Mouse (Mus musculus) gastrocnemius, postnatal 25 days (tissue): Measurements from ENCODE around the gene Ms4a4b. TPM values are rescaled to one million over a fixed set of nuclear protein-coding genes. Genes with fewer than 3 reads are reported as not detected.
"Not testable (repeated sequence)": the region's sequence is repeated elsewhere in the genome, so short reads cannot be mapped to it uniquely, and the experiment has no call there.

Experiments
- DNase-seq: peaks from one replicate; pipeline ENCODE4 v3.0.0; 2022
- long read RNA-seq, 2 experiments: library from polyadenylated mRNA; stranded (forward); transcript quantifications; one replicate each; pipeline ENCODE4 v2.0.0; 2021
- total RNA-seq, 2 experiments: library from RNA; stranded (reverse); gene quantifications; 1 replicate in 1 of 2; 2 replicates in 1 of 2; pipeline ENCODE4 v1.2.3; 2021

The Ms4a4b gene
- under 1 TPM in 1 of 2 experiments, not detected in 1; 0.24 TPM for total RNA-seq
- long read RNA-seq, experiment 1 = 0 reads
- long read RNA-seq, experiment 2 = 0 reads

DNA sequence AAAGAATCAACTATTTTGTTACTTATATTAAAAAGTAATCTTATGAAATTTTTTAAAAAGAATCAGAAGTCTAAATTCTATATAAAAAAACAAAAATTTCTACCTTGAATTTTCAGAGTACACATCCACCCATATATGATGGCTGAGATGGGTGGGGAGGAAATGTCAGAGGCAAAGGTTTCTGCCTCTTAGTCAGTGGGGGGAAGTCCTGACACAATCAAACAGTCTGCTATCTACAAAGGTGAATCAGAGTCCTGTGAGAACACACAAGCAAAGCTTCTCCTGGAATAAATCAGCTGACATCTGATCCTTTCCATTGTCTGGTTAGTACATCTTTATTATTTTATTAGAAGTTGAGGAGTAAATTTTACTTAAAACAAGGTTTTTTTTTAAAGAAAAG, at the start of gene Ms4a4b:
Gene Ms4a4b (plus strand): TSS at position 216 of the 400 bp plus-strand sequence.
- DNase-seq = no peak

DNA sequence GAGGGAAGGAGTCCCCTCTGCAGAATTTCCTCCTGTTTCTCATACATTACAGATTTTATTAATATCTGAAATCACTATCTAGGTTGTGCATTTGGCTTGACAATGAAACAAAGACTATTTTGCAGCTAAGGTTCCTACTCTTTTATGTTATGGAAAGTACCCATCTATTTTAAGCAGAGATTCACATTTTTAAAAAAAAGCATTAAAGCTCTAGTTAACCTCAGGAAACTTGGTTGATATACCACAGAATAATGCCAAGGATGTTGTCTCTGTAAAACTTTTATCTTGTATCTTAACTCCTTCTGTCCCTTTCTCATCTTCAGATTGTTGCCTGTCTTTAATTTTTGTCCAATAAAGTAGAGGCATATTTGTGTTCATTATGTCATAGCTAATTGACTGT, 47.6 kb upstream of the Ms4a4b start:
- no peak for DNase-seq

DNA sequence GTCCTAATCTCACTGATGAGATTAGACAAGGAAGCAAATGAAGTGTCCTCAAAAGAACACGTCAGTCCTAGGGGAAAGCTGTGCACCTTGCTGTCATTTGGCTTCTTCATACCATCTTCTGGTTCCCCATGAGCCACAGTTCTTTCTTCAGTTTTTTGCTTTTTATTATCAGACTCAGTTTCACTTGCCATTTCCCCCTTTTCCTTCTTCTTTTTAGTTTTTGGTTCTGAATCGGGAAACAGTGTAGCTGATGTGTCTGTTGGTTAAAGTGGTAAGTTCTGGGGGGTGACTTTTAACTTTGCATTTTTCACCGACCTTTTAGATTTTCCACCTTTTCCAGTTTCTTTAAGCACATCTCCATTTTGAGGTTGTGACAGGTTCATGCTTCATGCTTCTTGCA, 38.8 kb upstream of the Ms4a4b start, which contains the start of gene Ms4a4c:
Gene Ms4a4c (plus strand): TSS at position 244 of the 400 bp plus-strand sequence.
- no peak for DNase-seq

DNA sequence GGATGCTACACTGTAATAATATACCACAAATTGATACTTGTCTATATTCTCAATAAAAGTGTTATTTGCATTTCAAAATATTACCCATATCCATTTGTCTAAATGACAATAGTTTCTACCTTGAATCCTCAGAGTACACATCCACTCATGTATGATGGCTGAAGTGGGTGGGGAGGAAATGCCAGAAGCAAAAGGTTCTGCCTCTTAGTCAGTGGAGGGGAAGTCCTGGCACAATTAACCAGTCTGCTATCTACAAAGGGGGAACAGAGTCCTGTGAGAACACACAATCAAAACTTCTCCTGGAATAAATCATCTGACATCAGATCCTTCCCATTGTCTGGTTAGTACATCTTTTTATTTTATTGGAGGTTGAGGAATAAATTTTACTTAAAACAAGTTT, 35.9 kb upstream of the Ms4a4b start:
- DNase-seq = no peak

DNA sequence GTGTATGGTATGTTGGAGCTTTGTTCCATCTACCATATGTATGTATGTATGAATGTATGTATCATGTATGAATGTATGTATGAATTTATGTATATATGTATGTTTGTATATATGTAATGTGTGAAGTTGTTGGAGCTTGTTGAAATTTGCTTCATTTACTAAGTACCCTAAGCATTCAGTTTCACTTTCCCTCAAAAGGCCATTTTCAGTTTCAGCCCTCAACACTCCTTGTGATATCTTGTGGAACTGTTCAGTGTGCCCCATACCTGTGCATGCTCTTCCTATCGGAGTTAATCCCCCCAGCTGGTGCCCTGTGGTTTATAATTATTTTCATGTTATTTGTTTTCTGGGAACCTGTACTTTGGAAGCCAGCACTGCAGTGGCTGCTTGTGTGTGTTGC, 34.8 kb upstream of the Ms4a4b start:
- DNase-seq = no peak

DNA sequence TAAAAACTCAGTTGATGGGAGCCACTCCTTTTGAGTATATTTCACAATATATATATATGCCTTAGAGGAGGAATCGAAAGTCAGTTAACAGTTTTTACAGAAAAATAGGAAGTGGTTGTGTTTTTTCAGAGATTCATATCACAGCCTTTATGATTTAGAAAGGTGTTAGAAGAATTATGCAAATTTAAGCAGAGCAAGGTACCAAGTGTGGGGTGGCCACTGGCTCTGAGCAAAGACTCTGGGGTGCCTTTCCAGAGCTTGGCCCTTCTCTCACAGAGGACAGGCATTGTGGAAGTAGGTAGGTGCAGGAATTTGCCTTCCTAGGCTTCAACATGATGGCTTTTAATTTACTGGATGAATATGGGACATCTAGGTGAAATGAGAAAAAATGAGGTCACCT, 31.7 kb upstream of the Ms4a4b start:
- DNase-seq = no peak

DNA sequence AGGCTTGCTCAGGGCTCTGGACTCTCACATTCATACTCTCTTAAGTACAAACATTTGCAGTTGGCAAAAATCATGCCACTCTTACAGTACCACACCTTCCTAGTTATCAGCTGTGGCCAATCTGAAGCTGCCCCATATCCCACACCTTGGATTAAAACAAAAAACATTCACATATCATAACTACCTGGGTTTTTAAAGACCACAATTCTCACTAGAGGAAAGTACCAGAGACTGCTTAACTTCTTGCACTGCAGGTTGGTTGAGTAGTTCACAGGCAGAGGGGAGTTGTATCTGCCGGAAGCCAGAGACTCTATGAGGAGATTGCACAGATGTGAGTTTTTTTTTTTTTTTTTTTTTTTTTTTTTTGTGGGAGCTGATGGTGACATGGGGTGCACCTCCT, 29.3 kb upstream of the Ms4a4b start:
- no peak for DNase-seq

DNA sequence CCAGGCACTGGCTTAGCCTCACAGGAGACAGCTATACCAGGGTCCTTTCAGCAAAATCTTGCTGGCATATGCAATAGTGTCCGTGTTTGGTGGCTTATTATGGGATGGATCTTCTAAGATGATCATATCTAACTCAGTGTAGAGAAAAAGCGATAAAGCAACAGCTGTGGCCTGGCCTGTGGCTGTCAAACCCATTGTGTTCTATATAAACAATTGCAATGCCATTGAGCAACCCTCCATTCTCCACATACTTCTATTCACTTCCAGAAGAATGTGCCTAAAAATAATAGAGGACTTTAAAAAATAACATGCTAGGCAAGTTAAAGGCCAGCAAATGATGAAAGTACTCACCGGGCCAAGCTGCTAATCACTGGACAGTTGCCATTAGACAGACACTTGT, 27.8 kb upstream of the Ms4a4b start:
- DNase-seq = no peak

DNA sequence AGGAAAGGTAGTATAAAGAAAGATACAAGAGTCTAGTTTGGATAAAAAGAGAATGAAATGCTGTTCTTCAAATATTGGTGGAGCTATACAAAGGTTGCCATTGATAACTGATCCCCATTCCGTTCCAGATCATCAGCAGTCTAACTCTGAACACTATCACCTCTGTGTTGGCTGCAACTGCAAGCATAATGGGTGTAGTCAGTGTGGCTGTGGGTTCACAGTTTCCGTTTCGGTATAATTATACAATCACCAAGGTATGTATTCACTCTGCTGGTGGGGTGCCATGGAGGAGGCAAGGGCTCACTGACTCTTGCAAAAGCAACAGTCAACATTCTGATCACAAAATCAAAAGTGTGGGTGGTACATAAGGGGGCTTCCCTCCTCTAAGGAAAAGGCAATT, 24.5 kb upstream of the Ms4a4b start:
- DNase-seq = not testable (repeated sequence)

DNA sequence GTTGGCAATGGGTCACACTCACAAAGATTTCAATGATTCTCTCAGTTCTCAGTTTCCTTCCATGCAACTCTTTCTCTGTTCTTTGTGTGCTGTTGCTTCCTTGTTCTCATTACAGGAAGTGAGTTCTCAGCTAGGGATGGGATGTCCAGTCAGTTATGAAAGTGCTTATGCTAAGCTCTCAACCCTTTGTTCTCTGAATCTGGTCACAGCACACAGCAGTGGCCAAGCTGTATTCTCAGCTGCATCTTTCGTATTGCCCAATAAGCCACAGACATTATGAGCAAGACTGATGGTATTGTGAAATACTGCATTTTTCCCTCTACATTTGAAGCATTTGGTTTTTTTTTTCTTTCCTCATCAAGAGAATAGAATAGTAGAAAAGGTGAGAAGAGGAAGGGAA, 12.1 kb upstream of the Ms4a4b start:
- not testable (repeated sequence) for DNase-seq

DNA sequence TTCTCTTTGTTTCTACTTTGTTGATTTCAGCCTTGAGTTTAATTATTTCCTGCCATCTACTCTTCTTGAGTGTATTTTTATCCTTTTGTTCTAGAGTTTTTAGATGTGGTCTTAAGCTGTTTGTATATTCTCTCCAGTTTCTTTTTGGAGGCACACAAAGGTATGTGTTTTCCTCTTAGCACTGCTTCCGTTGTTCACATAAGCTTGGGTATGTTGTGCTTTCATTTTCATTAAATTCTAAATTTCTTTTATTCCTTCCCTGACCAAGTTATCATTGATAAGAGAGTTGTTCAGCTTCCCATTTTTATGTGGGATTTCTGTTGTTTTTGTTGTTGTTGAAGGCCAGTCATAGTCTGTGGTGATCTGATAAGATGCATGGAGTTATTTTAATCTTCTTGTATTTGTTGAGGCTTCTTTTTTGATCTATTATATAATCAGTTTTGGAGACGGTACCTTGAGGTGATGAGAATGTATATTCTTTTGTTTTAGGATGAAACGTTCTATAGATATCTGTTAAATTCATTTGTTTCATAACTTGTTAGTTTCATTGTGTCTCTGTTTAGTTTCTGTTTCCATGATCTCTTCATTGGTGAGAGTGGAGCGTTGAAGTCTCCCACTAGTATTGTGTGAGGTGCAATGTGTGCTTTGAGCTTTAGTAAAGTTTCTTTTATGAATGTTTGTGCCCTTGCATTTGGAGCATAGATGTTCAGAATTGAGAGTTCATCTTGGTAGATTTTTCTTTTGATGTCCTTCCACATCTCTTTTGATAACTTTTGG, 8.1 kb upstream of the Ms4a4b start:
- no peak for DNase-seq

DNA sequence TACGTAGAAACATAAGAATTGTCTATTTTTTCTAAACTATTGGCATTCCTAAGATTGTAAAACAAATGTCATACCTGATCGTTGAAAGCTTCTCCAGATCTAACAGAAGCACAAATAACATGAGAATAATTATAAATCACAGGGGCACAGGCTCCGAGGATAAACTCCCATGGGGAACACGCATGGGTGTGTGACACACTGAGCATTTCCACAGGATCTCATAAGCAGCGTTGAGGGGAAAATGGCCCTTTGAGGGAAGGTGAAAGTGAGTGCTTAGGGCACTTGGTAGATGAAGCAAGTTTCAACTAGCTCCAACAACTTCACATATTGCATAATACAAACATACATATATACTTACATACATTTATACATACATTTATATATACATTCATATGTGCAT, 611 bp downstream of the Ms4a4b start:
- no peak for DNase-seq

DNA sequence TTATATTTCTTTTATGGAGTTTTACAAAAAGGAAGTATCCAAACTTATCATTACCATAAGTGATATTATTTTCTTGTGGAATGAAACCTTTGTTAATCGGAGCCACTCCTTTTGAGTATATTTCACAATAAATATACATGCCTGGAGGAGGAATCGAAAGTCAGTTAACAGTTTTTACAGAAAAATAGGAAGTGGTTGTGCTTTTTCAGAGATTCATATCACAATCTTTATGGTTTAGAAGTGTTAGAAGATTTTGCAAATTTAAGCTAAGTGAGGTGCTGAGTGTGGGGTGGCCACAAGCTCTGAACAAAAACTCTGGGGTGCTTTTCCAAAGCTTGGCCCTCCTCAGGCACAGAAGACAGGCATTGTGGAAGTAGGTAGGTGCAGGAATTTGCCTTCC, 3.9 kb downstream of the Ms4a4b start:
- no peak for DNase-seq

DNA sequence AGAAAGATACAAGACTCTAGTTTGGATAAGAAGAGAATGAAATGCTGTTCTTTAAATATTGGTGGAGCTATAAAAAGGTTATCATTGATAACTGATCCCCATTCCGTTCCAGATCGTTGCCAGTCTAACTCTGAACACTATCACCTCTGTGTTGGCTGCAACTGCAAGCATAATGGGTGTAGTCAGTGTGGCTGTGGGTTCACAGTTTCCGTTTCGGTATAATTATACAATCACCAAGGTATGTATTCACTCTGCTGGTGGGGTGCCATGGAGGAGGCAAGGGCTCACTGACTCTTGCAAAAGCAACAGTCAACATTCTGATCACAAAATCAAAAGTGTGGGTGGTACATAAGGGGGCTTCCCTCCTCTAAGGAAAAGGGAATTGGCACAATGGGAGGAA, 15.7 kb downstream of the Ms4a4b start:
- not testable (repeated sequence) for DNase-seq

DNA sequence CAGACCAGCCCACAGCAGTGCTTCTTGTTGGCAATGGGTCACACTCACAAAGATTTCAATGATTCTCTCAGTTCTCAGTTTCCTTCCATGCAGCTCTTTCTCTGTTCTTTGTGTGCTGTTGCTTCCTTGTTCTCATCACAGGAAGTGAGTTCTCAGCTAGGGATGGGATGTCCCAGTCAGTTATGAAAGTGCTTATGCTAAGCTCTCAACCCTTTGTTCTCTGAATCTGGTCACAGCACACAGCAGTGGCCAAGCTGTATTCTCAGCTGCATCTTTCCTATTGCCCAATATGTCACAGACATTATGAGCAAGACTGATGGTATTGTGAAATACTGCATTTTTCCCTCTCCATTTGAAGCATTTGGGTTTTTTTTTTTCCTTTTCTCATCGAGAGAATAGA, 21.4 kb downstream of the Ms4a4b start:
- not testable (repeated sequence) for DNase-seq

DNA sequence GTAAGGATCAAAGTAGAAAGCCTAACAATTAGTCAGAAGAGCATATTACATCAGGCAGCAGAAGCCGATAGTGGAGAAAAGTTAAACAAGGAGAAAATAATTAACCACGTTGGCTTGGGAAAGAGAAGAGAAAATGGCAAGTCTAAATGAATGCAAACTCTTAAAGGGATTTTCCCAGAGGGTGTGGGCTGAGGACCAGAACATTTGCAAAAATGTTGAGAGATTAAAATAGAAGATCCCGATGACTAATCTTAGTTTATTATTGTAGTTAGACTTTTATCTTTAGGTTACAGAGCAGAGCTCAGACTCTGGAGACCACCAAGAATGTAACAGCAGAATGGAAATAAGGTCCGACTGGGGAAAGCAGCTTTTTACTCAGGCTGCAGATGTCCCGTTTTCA, 23.1 kb downstream of the Ms4a4b start:
- DNase-seq = no peak

DNA sequence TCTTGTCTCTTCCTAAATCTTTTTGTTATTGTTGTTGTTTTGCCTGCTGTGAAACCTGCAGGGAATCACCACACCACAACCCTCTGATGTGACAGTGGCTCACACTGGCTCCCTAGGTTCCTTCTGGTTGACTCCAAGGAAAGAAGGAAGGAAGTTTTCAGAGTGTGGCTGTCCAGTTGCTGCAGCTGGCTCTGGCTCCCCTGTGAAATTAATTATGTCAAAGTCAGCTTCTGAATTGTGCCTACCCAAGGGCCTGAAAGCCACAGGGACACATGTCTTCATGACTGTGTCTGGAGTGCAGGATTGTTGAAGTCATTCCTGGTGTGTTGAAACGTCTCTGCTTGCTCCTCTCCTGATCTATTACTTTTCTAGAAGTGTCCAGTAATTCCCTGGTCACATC, 25.0 kb downstream of the Ms4a4b start:
- DNase-seq = not testable (repeated sequence)

DNA sequence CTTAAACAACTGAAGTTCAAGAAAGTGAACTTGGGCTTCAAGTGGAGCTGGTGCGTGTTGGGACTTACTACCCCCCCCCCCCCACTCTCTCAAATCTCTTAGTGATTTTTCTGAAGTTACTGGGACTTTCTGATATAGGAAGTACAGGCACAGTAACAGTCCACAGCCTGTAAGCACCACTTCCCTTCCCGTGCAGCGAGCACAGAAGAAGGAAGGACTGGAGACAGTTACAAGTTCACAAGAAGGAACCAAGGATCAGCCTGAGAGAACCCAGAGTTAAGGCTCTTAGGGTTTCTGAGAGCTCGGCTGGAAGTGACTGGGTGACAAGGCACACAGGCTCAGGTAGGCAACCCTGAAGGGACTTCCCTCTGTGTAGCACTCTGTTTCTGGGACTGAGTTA, 25.9 kb downstream of the Ms4a4b start, which contains the start of gene Ms4a6c:
Gene Ms4a6c (plus strand): TSS at position 152 of the 400 bp plus-strand sequence.
- not testable (repeated sequence) for DNase-seq

DNA sequence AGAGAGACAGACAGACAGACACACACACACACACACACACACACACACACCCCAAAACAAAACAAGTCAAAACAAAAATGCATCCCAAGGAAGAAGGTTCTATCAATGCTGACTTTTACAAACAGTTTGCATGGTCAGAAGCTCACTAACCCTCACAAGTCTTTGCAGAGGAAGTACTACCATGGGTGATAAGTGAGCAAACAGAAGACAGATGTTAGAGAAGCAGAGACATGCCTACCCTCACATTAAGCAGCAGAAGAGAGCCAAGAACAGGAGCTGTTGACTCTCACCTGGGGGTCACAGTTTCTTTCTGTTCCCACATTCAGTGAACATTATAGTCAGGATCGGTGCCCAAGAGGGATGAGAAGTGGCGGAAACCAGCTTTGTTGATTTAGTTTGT, 36.4 kb downstream of the Ms4a4b start:
- DNase-seq = no peak

DNA sequence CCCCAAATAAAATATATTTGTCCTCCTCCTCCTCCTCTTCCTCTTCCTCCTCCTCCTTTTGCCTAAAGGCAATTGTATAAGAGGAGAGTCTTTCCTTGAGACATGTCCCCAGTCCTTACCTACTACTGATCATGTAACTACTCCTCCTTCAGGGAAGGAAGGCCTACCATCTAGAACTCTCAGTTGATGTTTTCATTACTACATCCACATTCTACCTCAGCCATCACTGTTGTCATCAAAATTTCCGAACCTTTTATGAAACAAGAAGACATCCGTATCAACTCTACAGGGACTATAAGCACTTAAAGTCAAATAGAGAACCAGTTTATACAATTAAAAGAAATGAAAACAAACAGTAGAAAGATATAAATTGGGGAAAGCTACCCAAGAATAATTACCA, 39.3 kb downstream of the Ms4a4b start:
- no peak for DNase-seq

DNA sequence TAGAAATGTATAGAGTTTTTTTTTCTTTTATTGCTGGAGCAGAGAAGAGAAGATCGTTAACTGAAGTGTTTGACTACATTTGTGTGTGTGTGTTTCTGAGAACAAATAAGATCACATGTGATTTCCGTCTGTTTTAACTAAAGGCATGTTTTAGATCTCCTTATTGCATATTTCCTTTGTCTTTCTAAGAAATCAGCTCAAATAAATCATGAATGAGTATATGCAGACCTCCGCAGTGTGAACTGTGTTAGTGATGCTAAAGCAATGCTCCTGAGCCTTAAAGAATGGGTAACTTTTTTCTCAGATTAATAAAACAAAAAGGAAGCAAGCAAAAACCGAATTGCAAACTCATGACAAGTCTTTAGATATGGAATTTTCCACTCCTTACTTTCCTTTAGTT, 40.6 kb downstream of the Ms4a4b start:
- no peak for DNase-seq

DNA sequence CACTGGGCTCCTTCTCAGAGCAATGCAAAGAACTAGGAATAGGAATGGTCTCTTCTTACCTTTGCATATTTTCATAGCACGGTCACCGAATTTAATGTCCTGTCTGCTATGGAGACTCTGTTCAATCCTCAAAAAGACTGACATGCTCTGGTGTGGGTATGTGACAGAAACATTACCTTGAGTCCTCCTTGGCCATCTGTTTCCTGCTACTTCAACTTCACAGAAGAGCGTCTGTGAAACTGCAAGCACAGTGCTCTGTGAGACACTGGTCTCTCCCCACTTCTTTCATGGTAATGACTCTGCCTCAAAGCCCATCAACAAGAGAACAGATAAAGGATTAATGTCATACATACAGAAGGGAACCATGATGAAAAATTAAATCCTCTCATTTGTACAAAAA, 41.0 kb downstream of the Ms4a4b start:
- no peak for DNase-seq

DNA sequence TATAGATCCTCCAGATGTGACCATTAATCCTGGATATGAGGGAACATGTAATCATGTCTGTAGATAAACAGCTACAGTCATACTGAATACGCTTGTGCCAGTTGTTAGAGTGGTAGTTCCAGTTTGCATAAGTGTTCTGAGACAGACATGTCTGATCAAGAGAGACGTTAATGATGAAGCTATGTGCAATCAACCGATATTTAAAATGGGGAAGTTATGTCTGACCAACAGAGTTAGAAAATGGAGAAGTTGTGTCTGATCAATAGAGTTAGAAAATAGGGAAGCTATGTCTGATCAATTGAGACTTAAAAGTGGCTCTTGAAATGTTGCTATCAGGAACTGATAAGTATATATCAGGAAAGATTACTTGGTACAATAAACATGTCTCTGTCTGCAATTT, 41.9 kb downstream of the Ms4a4b start:
- no peak for DNase-seq

DNA sequence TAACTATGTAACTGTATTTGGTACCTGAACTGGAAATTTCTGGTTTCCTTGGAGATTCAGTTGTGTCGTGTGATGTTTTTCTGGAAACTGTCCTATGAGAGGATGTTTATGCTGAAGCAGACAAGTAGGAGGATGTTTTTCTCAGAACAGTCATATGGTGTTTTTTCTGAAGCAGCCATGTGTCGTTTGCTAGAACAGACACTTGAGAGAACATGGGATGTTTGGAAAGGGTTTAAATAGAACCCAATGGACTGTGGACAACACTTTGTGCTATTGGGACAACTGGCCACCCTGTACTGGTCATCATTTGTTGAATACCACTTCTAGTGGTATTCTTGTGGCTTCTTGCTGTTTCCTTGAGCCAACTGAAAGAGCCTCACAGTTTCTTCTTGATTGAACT, 42.4 kb downstream of the Ms4a4b start, which contains the start of gene Gm8369:
Gene Gm8369 (plus strand): TSS at position 193 of the 400 bp plus-strand sequence.
- DNase-seq = no peak
